Comparison of ENCODE assay signal across 8 mouse cellular contexts in genomic region chr11:59191231-59192058, GRCm38 (mm10). TPM values are rescaled to one million over a fixed set of nuclear protein-coding genes. Genes with fewer than 3 reads are reported as not detected.
DNase-seq lines count a peak whose midpoint lies in the region; ATAC-seq and TF ChIP-seq lines count a peak whose summit lies in the region.

No protein-coding gene starts in this region.

- H3K9me3 ChIP-seq in hindbrain, embryonic 12.5 days (replicated peaks): no peaks in the 10 kb centered on the region

- H3K4me3 ChIP-seq in hindbrain, embryonic 12.5 days: peak overlapping the region; percentile 63

- no peaks in the 10 kb centered on the region for H3K36me3 ChIP-seq in hindbrain, embryonic 12.5 days

- peak overlapping the region; percentile 56 for H3K4me2 ChIP-seq in hindbrain, embryonic 12.5 days (replicated peaks)

- no peaks in the 10 kb centered on the region for H3K27me3 ChIP-seq in Patski
- peaks cover 8% of the 10 kb centered on the region; the same call in 1 of the 2 replicates for H3K27me3 ChIP-seq in hindbrain, embryonic 12.5 days

- H3K27ac ChIP-seq in hindbrain, embryonic 12.5 days: peak overlapping the region; percentile 92

- peak overlapping the region; percentile 75 for H3K9ac ChIP-seq in hindbrain, embryonic 12.5 days

- POLR2A ChIA-PET in Patski (lab: Charles Lee): interaction anchor here (0.6 to 1.0 kb wide), 2 partner anchors 11 to 51 kb away, joined by 3 to 7 read pairs; partner anchors contain the start of gene Mrpl55

- DNase-seq in Patski (ENCODE audit: low read depth, low spot score): no peak
- peak; percentile 87 to 91 for DNase-seq in cerebellum, postnatal 10 days
- peak; percentile 84 to 90 for DNase-seq in frontal cortex, postnatal 10 days (ENCODE audit: low spot score in 2 of 2)
- DNase-seq in layer of hippocampus, postnatal 25 days (ENCODE audit: extremely low spot score in 1 of 2, low spot score in 1 of 2): peak; percentile 79 to 89
- DNase-seq in lung, postnatal 14 days: peak; percentile 92
- peak; percentile 89 for DNase-seq in ovary, postnatal 36 days (ENCODE audit: low spot score)
- DNase-seq in thymus, postnatal 14 days: peak; percentile 90

- no peak for TF ChIP-seq CTCF in Patski (IDR thresholded peaks at IDR 0.05)

- WGBS in hindbrain, embryonic 12.5 days: under 1% methylated on average over 58 of the region's 59 CpGs

- H3K4me1 ChIP-seq in hindbrain, embryonic 12.5 days: peaks cover 13% of the 10 kb centered on the region

- ATAC-seq in Patski: peak; percentile 82
- peak; percentile 97 for ATAC-seq in hindbrain, embryonic 12.5 days (ENCODE audit: low FRiP score)

- CTCF ChIA-PET in Patski (lab: Charles Lee): no interaction called here

- in situ Hi-C loops in Patski (cut with MboI; ENCODE audit: low pct_unique_long_range_greater_than_20kb): no loop called here

RNA-seq across cellular contexts. Expression of gene Guk1, which starts 0.6 kb away (rescaled TPM):
- polyA plus RNA-seq in Patski (2021): 78.7 TPM
- 107 and 112 TPM in 2 replicates for polyA plus RNA-seq in hindbrain, embryonic 12.5 days (2016; fragmentation: Nextera tagmentation; extraction: Ambion mirVana)
- 100 to 1,000 TPM; 138 to 146 TPM for total RNA-seq in layer of hippocampus, postnatal 25 days (2021)

RNA-seq across cellular contexts. Expression of gene Gjc2, which starts 8.4 kb away (rescaled TPM):
- polyA plus RNA-seq in Patski (2021): 0.13 TPM
- polyA plus RNA-seq in hindbrain, embryonic 12.5 days (2016; fragmentation: Nextera tagmentation; extraction: Ambion mirVana): 0.27 and 0.28 TPM in 2 replicates
- total RNA-seq in layer of hippocampus, postnatal 25 days (2021): 10 to 100 TPM; 20.7 to 23.4 TPM

RNA-seq across cellular contexts. Expression of gene Mrpl55, which starts 10.8 kb away (rescaled TPM):
- polyA plus RNA-seq in Patski (2021): 48.6 TPM
- polyA plus RNA-seq in hindbrain, embryonic 12.5 days (2016; fragmentation: Nextera tagmentation; extraction: Ambion mirVana): 76.1 and 84.6 TPM in 2 replicates
- 10 to 100 TPM; 35.7 to 40.0 TPM for total RNA-seq in layer of hippocampus, postnatal 25 days (2021)

RNA-seq across cellular contexts. Expression of gene 2310033P09Rik, which starts 16.7 kb away (rescaled TPM):
- 24.6 TPM for polyA plus RNA-seq in Patski (2021)
- polyA plus RNA-seq in hindbrain, embryonic 12.5 days (2016; fragmentation: Nextera tagmentation; extraction: Ambion mirVana): 29.6 and 31.9 TPM in 2 replicates
- total RNA-seq in layer of hippocampus, postnatal 25 days (2021): 10 to 100 TPM; 22.5 to 24.3 TPM

RNA-seq across cellular contexts. Expression of gene Iba57, which starts 27.9 kb away (rescaled TPM):
- polyA plus RNA-seq in Patski (2021): 6.8 TPM
- 6.6 and 7.5 TPM in 2 replicates for polyA plus RNA-seq in hindbrain, embryonic 12.5 days (2016; fragmentation: Nextera tagmentation; extraction: Ambion mirVana)
- 1 to 10 TPM; 7.8 to 9.4 TPM for total RNA-seq in layer of hippocampus, postnatal 25 days (2021)
